Mouse (Mus musculus) kidney, adult 2 months (tissue): ENCODE measurements around the gene Vsir. TPM values are rescaled to one million over a fixed set of nuclear protein-coding genes. Genes with fewer than 3 reads are reported as not detected.
A peak's percentile ranks its signal among the peaks of the same experiment; 100 is the strongest.

Source experiments
- DNase-seq: peaks from one replicate; pipeline ENCODE4 v3.0.0; 2021
- H3K27ac ChIP-seq: fragments of 200-500 bp; 2 replicates; pipeline ENCODE4 v1.5.1; 2012; ENCODE audit warnings: low read depth, low read length, control low read depth, inconsistent platforms; ENCODE audit not compliant: insufficient read depth
- H3K27me3 ChIP-seq: fragments of 200-500 bp; replicated peaks from 2 replicates; pipeline ENCODE4 v1.6.1; 2012; ENCODE audit warnings: mild to moderate bottlenecking, moderate library complexity, low read length, inconsistent platforms; ENCODE audit not compliant: control insufficient read depth, insufficient read depth
- H3K36me3 ChIP-seq: fragments of 200-500 bp; 2 replicates; pipeline ENCODE4 v1.6.1; 2012; ENCODE audit warnings: mild to moderate bottlenecking, moderate library complexity, low read length, inconsistent platforms; ENCODE audit not compliant: control insufficient read depth, insufficient read depth
- H3K4me1 ChIP-seq: fragments of 200-500 bp; 2 replicates; pipeline ENCODE4 v1.6.1; 2011; ENCODE audit warnings: low read length; ENCODE audit not compliant: control insufficient read depth, insufficient read depth
- H3K4me3 ChIP-seq: fragments of 200-500 bp; 2 replicates; pipeline ENCODE4 v1.5.1; 2011; ENCODE audit warnings: mild to moderate bottlenecking, low read depth, low read length, control low read depth; ENCODE audit not compliant: insufficient read depth
- CTCF ChIP-seq: fragments of 200-500 bp; conservative IDR thresholded peaks from 2 replicates; pipeline ENCODE4 v1.5.1; 2011; ENCODE audit warnings: low read depth, mild to moderate bottlenecking, control low read depth, low read length, moderate library complexity, mixed read lengths; ENCODE audit not compliant: insufficient read depth, insufficient read length
- POLR2A ChIP-seq: fragments of 200-500 bp; IDR thresholded peaks from one replicate; pipeline ENCODE4 v1.6.1; 2011; ENCODE audit warnings: low read depth, low read length, control low read depth
- WGBS: fragments of 180-500 bp; shearing (Covaris S2); methylation state at CpG from one replicate; pipeline ENCODE4 v1.1.7; 2018; 5-methylcytosine and 5-hydroxymethylcytosine counted together
- polyA plus RNA-seq: library from polyadenylated mRNA; depleted of rRNA; stranded (reverse); fragments of >200 nt; gene quantifications from 2 replicates; pipeline ENCODE4 v1.2.3, GENCODE M21; 2012; rRNA removed

Gene Vsir
- 15.7 and 20.8 TPM in 2 replicates for polyA plus RNA-seq

- DNase-seq = peak; percentile 80
- peak within 1 kb of the TSS; percentile 37 for H3K27ac ChIP-seq
- 2% methylated on average over 37 of the region's 37 CpGs for WGBS
- H3K27me3 ChIP-seq = no peaks in the 10 kb centered on the region
- 0 out of 2 replicates have a peak, but pooled peaks cover 2% of the 10 kb centered on the region for H3K4me1 ChIP-seq
- no peak for TF ChIP-seq POLR2A
- TF ChIP-seq CTCF = peak; percentile 62
- no peaks in the 10 kb centered on the region for H3K36me3 ChIP-seq
- H3K4me3 ChIP-seq = peak within 1 kb of the TSS; percentile 37
Observed at GRCm38 (mm10) chr10:60346701-60347405, at the start of gene Vsir. Gene Vsir (plus strand): TSS chr10:60346851.

- Histone ChIP-seq H3K27me3 (no peaks in the 10 kb centered on the region), H3K4me3 (no peak overlapping the region), H3K4me1 (no peaks in the 10 kb centered on the region), H3K27ac (no peak overlapping the region), H3K36me3 (peaks cover 3% of the 10 kb centered on the region)
- TF ChIP-seq CTCF (no peak), POLR2A (no peak)
- 94% methylated on average over 12 of the region's 12 CpGs for WGBS
- DNase-seq = no peak
Observed at GRCm38 (mm10) chr10:60299636-60300035, 47.0 kb upstream of the Vsir start.

- 79% methylated on average over 17 of the region's 17 CpGs for WGBS
- peaks cover 1% of the 10 kb centered on the region; the same call in 1 of the 2 replicates for H3K36me3 ChIP-seq
- no peaks in the 10 kb centered on the region for H3K27me3 ChIP-seq
- H3K27ac ChIP-seq = no peak overlapping the region
- H3K4me1 ChIP-seq = no peaks in the 10 kb centered on the region
- TF ChIP-seq POLR2A (no peak), CTCF (no peak)
- H3K4me3 ChIP-seq = no peak overlapping the region
- no peak for DNase-seq
Observed at GRCm38 (mm10) chr10:60303419-60303818, 43.2 kb upstream of the Vsir start.

GRCm38 (mm10) chr10:60304854-60305628, 41.6 kb upstream of the Vsir start:
- no peaks in the 10 kb centered on the region for H3K4me1 ChIP-seq
- peaks cover 1% of the 10 kb centered on the region; the same call in 1 of the 2 replicates for H3K36me3 ChIP-seq
- no peak overlapping the region for H3K4me3 ChIP-seq
- no peak overlapping the region for H3K27ac ChIP-seq
- 60% methylated on average over 15 of the region's 15 CpGs for WGBS
- TF ChIP-seq POLR2A = no peak
- peak; percentile 85 for TF ChIP-seq CTCF
- no peaks in the 10 kb centered on the region for H3K27me3 ChIP-seq
- DNase-seq = peak; percentile 77

- Histone ChIP-seq H3K27ac (no peak overlapping the region), H3K4me3 (no peak overlapping the region), H3K36me3 (no peaks in the 10 kb centered on the region), H3K27me3 (no peaks in the 10 kb centered on the region), H3K4me1 (no peaks in the 10 kb centered on the region)
- WGBS = 82% methylated on average over 13 of the region's 13 CpGs
- DNase-seq = no peak
- TF ChIP-seq CTCF = no peak
- no peak for TF ChIP-seq POLR2A
Observed at GRCm38 (mm10) chr10:60310629-60311028, 36.0 kb upstream of the Vsir start.

GRCm38 (mm10) chr10:60313606-60314005, 33.0 kb upstream of the Vsir start:
- H3K4me1 ChIP-seq = no peaks in the 10 kb centered on the region
- TF ChIP-seq CTCF = no peak
- 89% methylated on average over 5 of the region's 5 CpGs for WGBS

GRCm38 (mm10) chr10:60316166-60316565, 30.5 kb upstream of the Vsir start:
- 91% methylated on average over 4 of the region's 4 CpGs for WGBS
- H3K36me3 ChIP-seq = no peaks in the 10 kb centered on the region
- no peak overlapping the region for H3K4me3 ChIP-seq
- no peak for DNase-seq
- H3K27me3 ChIP-seq = no peaks in the 10 kb centered on the region
- no peak overlapping the region for H3K27ac ChIP-seq
- no peak for TF ChIP-seq POLR2A
- TF ChIP-seq CTCF = no peak
- H3K4me1 ChIP-seq = no peaks in the 10 kb centered on the region

More at GRCm38 (mm10) chr10:60313606-60314005, 33.0 kb upstream of the Vsir start:
- Histone ChIP-seq H3K36me3 (no peaks in the 10 kb centered on the region), H3K27me3 (no peaks in the 10 kb centered on the region), H3K27ac (no peak overlapping the region), H3K4me3 (no peak overlapping the region)
- DNase-seq = no peak
